Mouse (Mus musculus): ENCODE results near the gene Abl1. TPM values are rescaled to one million over a fixed set of nuclear protein-coding genes. Genes with fewer than 3 reads are reported as not detected.

Abl1 gene
- 45.9 TPM for polyA plus RNA-seq (2012; fragmentation: generic; extraction: Trizol)
- long read RNA-seq, experiment 1, partial matches to known transcripts, result 0 of 12 reads
- long read RNA-seq, experiment 1, other reads (novel, unspliced or antisense), result 12 of 12 reads
- long read RNA-seq, experiment 2, full-length matches to known transcripts, result 45 of 107 reads
- long read RNA-seq, experiment 2, partial matches to known transcripts, result 54 of 107 reads
- long read RNA-seq, experiment 2, other reads (novel, unspliced or antisense), result 8 of 107 reads

GRCm38 (mm10) chr2:31688074-31688925, at the start of gene Abl1:
Gene Abl1, plus strand, starts transcription at chr2:31688376.
- no peak for TF ChIP-seq USF1 (IDR thresholded peaks at IDR 0.05; ENCODE audit: low read depth)
- TF ChIP-seq MAX (IDR thresholded peaks at IDR 0.05), result peak; percentile 33
- TF ChIP-seq CEBPB (IDR thresholded peaks at IDR 0.05; ENCODE audit: low read depth), result no peak
- no peak for TF ChIP-seq MYOD1 (IDR thresholded peaks at IDR 0.05; ENCODE audit: control insufficient read depth, insufficient read length, low read depth)
- peak; percentile 31 for TF ChIP-seq CTCF (IDR thresholded peaks at IDR 0.05; ENCODE audit: control insufficient read depth, insufficient read depth, insufficient read length)
- TF ChIP-seq FOSL1 (IDR thresholded peaks at IDR 0.05; ENCODE audit: insufficient read depth, low read length, poor library complexity, severe bottlenecking), result no peak
- TF ChIP-seq MYOG (IDR thresholded peaks at IDR 0.05; ENCODE audit: control insufficient read depth, extremely low read depth, insufficient read length), result no peak
- H3K36me3 ChIP-seq (ENCODE audit: control insufficient read depth, insufficient read depth), result no peaks in the 10 kb centered on the region
- H3K79me3 ChIP-seq (ENCODE audit: low read depth), result peaks cover 7% of the 10 kb centered on the region
- no peaks in the 10 kb centered on the region for H3K27me3 ChIP-seq (ENCODE audit: control insufficient read depth, insufficient read depth, insufficient read length)
- peak within 1 kb of the TSS; percentile 73 for H3ac ChIP-seq (ENCODE audit: control insufficient read depth, insufficient read length, low read depth)
- H3K4me3 ChIP-seq (ENCODE audit: insufficient read depth, poor library complexity, severe bottlenecking), result peak within 1 kb of the TSS; percentile 96
- H3K79me2 ChIP-seq (ENCODE audit: control insufficient read depth, insufficient read depth), result peaks cover 27% of the 10 kb centered on the region

GRCm38 (mm10) chr2:31638581-31639465, 49.4 kb upstream of the Abl1 start:
- Histone ChIP-seq H3K79me3 (ENCODE audit: low read depth) (no peaks in the 10 kb centered on the region), H3K27me3 (ENCODE audit: control insufficient read depth, insufficient read depth, insufficient read length) (peaks cover 97% of the 10 kb centered on the region), H3K4me3 (ENCODE audit: insufficient read depth, poor library complexity, severe bottlenecking) (no peak overlapping the region), H3K79me2 (ENCODE audit: control insufficient read depth, insufficient read depth) (no peaks in the 10 kb centered on the region), H3ac (ENCODE audit: control insufficient read depth, insufficient read length, low read depth) (no peak overlapping the region), H3K36me3 (ENCODE audit: control insufficient read depth, insufficient read depth) (no peaks in the 10 kb centered on the region)
- TF ChIP-seq MYOG (IDR thresholded peaks at IDR 0.05; ENCODE audit: control insufficient read depth, extremely low read depth, insufficient read length), result no peak
- TF ChIP-seq CTCF (IDR thresholded peaks at IDR 0.05; ENCODE audit: control insufficient read depth, insufficient read depth, insufficient read length), result no peak
- TF ChIP-seq CEBPB (IDR thresholded peaks at IDR 0.05; ENCODE audit: low read depth), result no peak
- TF ChIP-seq MYOD1 (IDR thresholded peaks at IDR 0.05; ENCODE audit: control insufficient read depth, insufficient read length, low read depth), result no peak
- no peak for TF ChIP-seq USF1 (IDR thresholded peaks at IDR 0.05; ENCODE audit: low read depth)
- TF ChIP-seq FOSL1 (IDR thresholded peaks at IDR 0.05; ENCODE audit: insufficient read depth, low read length, poor library complexity, severe bottlenecking), result no peak
- TF ChIP-seq MAX (IDR thresholded peaks at IDR 0.05), result no peak

- Histone ChIP-seq H3K79me3 (ENCODE audit: low read depth) (no peaks in the 10 kb centered on the region), H3K4me3 (ENCODE audit: insufficient read depth, poor library complexity, severe bottlenecking) (no peak overlapping the region), H3K36me3 (ENCODE audit: control insufficient read depth, insufficient read depth) (no peaks in the 10 kb centered on the region), H3K27me3 (ENCODE audit: control insufficient read depth, insufficient read depth, insufficient read length) (peaks cover 92% of the 10 kb centered on the region), H3K79me2 (ENCODE audit: control insufficient read depth, insufficient read depth) (no peaks in the 10 kb centered on the region), H3ac (ENCODE audit: control insufficient read depth, insufficient read length, low read depth) (no peak overlapping the region)
- TF ChIP-seq MYOG (IDR thresholded peaks at IDR 0.05; ENCODE audit: control insufficient read depth, extremely low read depth, insufficient read length) (no peak), FOSL1 (IDR thresholded peaks at IDR 0.05; ENCODE audit: insufficient read depth, low read length, poor library complexity, severe bottlenecking) (no peak)
Measured at GRCm38 (mm10) chr2:31639466-31639760, 48.8 kb upstream of the Abl1 start.

GRCm38 (mm10) chr2:31639901-31640608, 48.1 kb upstream of the Abl1 start, which contains the start of gene Prdm12:
Gene Prdm12, plus strand, starts transcription at chr2:31640037.
- H3K4me3 ChIP-seq (ENCODE audit: insufficient read depth, poor library complexity, severe bottlenecking), result no peak within 1 kb of the TSS
- TF ChIP-seq MYOD1 (IDR thresholded peaks at IDR 0.05; ENCODE audit: control insufficient read depth, insufficient read length, low read depth) (no peak), USF1 (IDR thresholded peaks at IDR 0.05; ENCODE audit: low read depth) (no peak), FOSL1 (IDR thresholded peaks at IDR 0.05; ENCODE audit: insufficient read depth, low read length, poor library complexity, severe bottlenecking) (no peak), MYOG (IDR thresholded peaks at IDR 0.05; ENCODE audit: control insufficient read depth, extremely low read depth, insufficient read length) (no peak), MAX (IDR thresholded peaks at IDR 0.05) (no peak), CEBPB (IDR thresholded peaks at IDR 0.05; ENCODE audit: low read depth) (no peak), CTCF (IDR thresholded peaks at IDR 0.05; ENCODE audit: control insufficient read depth, insufficient read depth, insufficient read length) (no peak)
- H3K79me3 ChIP-seq (ENCODE audit: low read depth), result no peaks in the 10 kb centered on the region

More at GRCm38 (mm10) chr2:31639901-31640608, 48.1 kb upstream of the Abl1 start, which contains the start of gene Prdm12:
- H3K79me2 ChIP-seq (ENCODE audit: control insufficient read depth, insufficient read depth), result no peaks in the 10 kb centered on the region
- H3K36me3 ChIP-seq (ENCODE audit: control insufficient read depth, insufficient read depth), result no peaks in the 10 kb centered on the region
- H3ac ChIP-seq (ENCODE audit: control insufficient read depth, insufficient read length, low read depth), result no peak within 1 kb of the TSS
- H3K27me3 ChIP-seq (ENCODE audit: control insufficient read depth, insufficient read depth, insufficient read length), result peaks cover 86% of the 10 kb centered on the region

Measured in C2C12 (cell line).